Mouse (Mus musculus) forebrain, embryonic 11.5 days (tissue): Measurements from ENCODE around the gene Map4k2. TPM values are rescaled to one million over a fixed set of nuclear protein-coding genes. Genes with fewer than 3 reads are reported as not detected.
A peak's percentile ranks its signal among the peaks of the same experiment; 100 is the strongest.

Experiments used
- ATAC-seq: fragments of 200-750 bp; cut with Nextera tagmentation; replicated peaks from 2 replicates; pipeline ENCODE4 v1.8.0; 2017; ENCODE audit warnings: moderate TSS enrichment; ENCODE audit not compliant: low FRiP score
- DNase-seq: peaks from one replicate; pipeline ENCODE4 v3.0.0-alpha.2; 2017; ENCODE audit warnings: low spot score
- H3K27ac ChIP-seq: fragments of 300-500 bp; sonication (generic); 2 replicates; pipeline ENCODE4 v1.5.1; 2014; ENCODE audit warnings: low read depth, low read length
- H3K27me3 ChIP-seq: fragments of 300-500 bp; sonication (generic); 2 replicates; pipeline ENCODE4 v1.6.1; 2014; ENCODE audit warnings: mild to moderate bottlenecking, low read length, mixed read lengths; ENCODE audit not compliant: control insufficient read depth, insufficient read depth
- H3K36me3 ChIP-seq: fragments of 300-500 bp; sonication (generic); 2 replicates; pipeline ENCODE4 v1.6.1; 2014; ENCODE audit warnings: mild to moderate bottlenecking, low read length, moderate library complexity, mixed read lengths; ENCODE audit not compliant: control insufficient read depth, insufficient read depth
- H3K4me1 ChIP-seq: fragments of 300-500 bp; sonication (generic); replicated peaks from 2 replicates; pipeline ENCODE4 v1.6.1; 2014; ENCODE audit warnings: low read length, mixed read lengths; ENCODE audit not compliant: control insufficient read depth, insufficient read depth
- H3K4me2 ChIP-seq: fragments of 300-500 bp; sonication (generic); 2 replicates; pipeline ENCODE4 v1.6.1; 2014; ENCODE audit warnings: low read depth, mild to moderate bottlenecking, low read length, moderate library complexity, mixed read lengths; ENCODE audit not compliant: severe bottlenecking
- H3K4me3 ChIP-seq: fragments of 300-500 bp; sonication (generic); 2 replicates; pipeline ENCODE4 v1.5.1; 2014; ENCODE audit warnings: low read depth, low read length
- H3K9ac ChIP-seq: fragments of 300-500 bp; sonication (generic); 2 replicates; pipeline ENCODE4 v1.6.1; 2014; ENCODE audit warnings: low read length
- H3K9me3 ChIP-seq: fragments of 300-500 bp; sonication (generic); 2 replicates; pipeline ENCODE4 v1.6.1; 2016; ENCODE audit warnings: low read length, mixed read lengths; ENCODE audit not compliant: control insufficient read depth
- WGBS: fragments of 180-500 bp; shearing (Covaris S2); extraction: QIAGEN DNeasy Blood & Tissue Kit; methylation state at CpG from one replicate; pipeline ENCODE4 v1.1.7; 2014; 5-methylcytosine and 5-hydroxymethylcytosine counted together
- polyA plus RNA-seq: library from polyadenylated mRNA; unstranded; fragments of >200 nt; fragmentation: Nextera tagmentation; extraction: Ambion mirVana; gene quantifications from 2 replicates; pipeline ENCODE4 v1.2.1, GENCODE M21; 2014

Gene Map4k2
- polyA plus RNA-seq, 1 experiment from 2014 or later: 13.7 TPM

- peaks cover 4% of the 10 kb centered on the region; the same call in 1 of the 2 replicates for H3K36me3 ChIP-seq
- H3K4me3 ChIP-seq: no peak overlapping the region
- no peaks in the 10 kb centered on the region for H3K9me3 ChIP-seq
- H3K4me2 ChIP-seq: no peak overlapping the region
- H3K4me1 ChIP-seq: peaks cover 13% of the 10 kb centered on the region
- H3K27ac ChIP-seq: no peak overlapping the region
- no peaks in the 10 kb centered on the region for H3K27me3 ChIP-seq
- H3K9ac ChIP-seq: no peak overlapping the region
- no peak for ATAC-seq
- 97% methylated on average over 6 of the region's 6 CpGs for WGBS
- no peak for DNase-seq
Measured at GRCm38 (mm10) chr19:6339191-6339590, 1.7 kb upstream of the Map4k2 start.

GRCm38 (mm10) chr19:6339890-6340504 is 938 bp upstream of the Map4k2 start:
- no peak overlapping the region for H3K4me3 ChIP-seq
- H3K36me3 ChIP-seq: peaks cover 4% of the 10 kb centered on the region; the same call in 1 of the 2 replicates
- no peak overlapping the region for H3K27ac ChIP-seq

GRCm38 (mm10) chr19:6341453-6342077 is 630 bp downstream of the Map4k2 start:
- DNase-seq (no peak), ATAC-seq (no peak)
- Histone ChIP-seq H3K27ac (no peak overlapping the region), H3K4me2 (peak overlapping the region; percentile 96), H3K4me1 (peaks cover 3% of the 10 kb centered on the region), H3K27me3 (no peaks in the 10 kb centered on the region), H3K36me3 (peaks cover 4% of the 10 kb centered on the region; the same call in 1 of the 2 replicates), H3K9me3 (no peaks in the 10 kb centered on the region), H3K4me3 (peak overlapping the region; percentile 56), H3K9ac (peak overlapping the region; percentile 64)
- WGBS: 11% methylated on average over 23 of the region's 23 CpGs

More at GRCm38 (mm10) chr19:6339890-6340504, 938 bp upstream of the Map4k2 start:
- H3K27me3 ChIP-seq: no peaks in the 10 kb centered on the region
- no peak overlapping the region for H3K9ac ChIP-seq
- peaks cover 10% of the 10 kb centered on the region for H3K4me1 ChIP-seq
- ATAC-seq (no peak), DNase-seq (no peak)
- WGBS: 66% methylated on average over 15 of the region's 15 CpGs
- H3K9me3 ChIP-seq: no peaks in the 10 kb centered on the region
- H3K4me2 ChIP-seq: no peak overlapping the region

GRCm38 (mm10) chr19:6342276-6342933 is 1.5 kb downstream of the Map4k2 start:
- Histone ChIP-seq H3K4me2 (no peak overlapping the region), H3K9ac (no peak overlapping the region), H3K4me1 (no peaks in the 10 kb centered on the region; the same call in 1 of the 2 replicates), H3K27ac (no peak overlapping the region), H3K4me3 (no peak overlapping the region), H3K9me3 (no peaks in the 10 kb centered on the region), H3K27me3 (no peaks in the 10 kb centered on the region), H3K36me3 (peaks cover 4% of the 10 kb centered on the region; the same call in 1 of the 2 replicates)
- 85% methylated on average over 5 of the region's 5 CpGs for WGBS
- no peak for ATAC-seq
- no peak for DNase-seq

GRCm38 (mm10) chr19:6343066-6343925 is 2.4 kb downstream of the Map4k2 start:
- H3K4me1 ChIP-seq: no peaks in the 10 kb centered on the region; the same call in 1 of the 2 replicates
- DNase-seq (no peak), ATAC-seq (no peak)
- H3K27me3 ChIP-seq: no peaks in the 10 kb centered on the region
- H3K36me3 ChIP-seq: peaks cover 4% of the 10 kb centered on the region; the same call in 1 of the 2 replicates
- no peak overlapping the region for H3K4me3 ChIP-seq
- H3K9ac ChIP-seq: no peak overlapping the region
- WGBS: 86% methylated on average over 19 of the region's 19 CpGs
- H3K9me3 ChIP-seq: no peaks in the 10 kb centered on the region
- H3K27ac ChIP-seq: no peak overlapping the region
- no peak overlapping the region for H3K4me2 ChIP-seq

- no peaks in the 10 kb centered on the region for H3K27me3 ChIP-seq
- H3K9me3 ChIP-seq: no peaks in the 10 kb centered on the region
- no peaks in the 10 kb centered on the region; the same call in 1 of the 2 replicates for H3K4me1 ChIP-seq
- no peaks in the 10 kb centered on the region; the same call in 1 of the 2 replicates for H3K36me3 ChIP-seq
- H3K9ac ChIP-seq: no peak overlapping the region
- no peak overlapping the region for H3K4me3 ChIP-seq
- WGBS: 92% methylated on average over 5 of the region's 5 CpGs
- H3K4me2 ChIP-seq: no peak overlapping the region
- no peak for DNase-seq
- ATAC-seq: no peak
- no peak overlapping the region for H3K27ac ChIP-seq
Measured at GRCm38 (mm10) chr19:6343996-6344395, 3.1 kb downstream of the Map4k2 start.

- Histone ChIP-seq H3K4me1 (no peaks in the 10 kb centered on the region; the same call in 1 of the 2 replicates), H3K9ac (no peak overlapping the region), H3K4me2 (no peak overlapping the region), H3K36me3 (no peaks in the 10 kb centered on the region), H3K27ac (no peak overlapping the region), H3K27me3 (no peaks in the 10 kb centered on the region), H3K9me3 (no peaks in the 10 kb centered on the region), H3K4me3 (no peak overlapping the region)
- ATAC-seq (no peak), DNase-seq (no peak)
- 96% methylated on average over 5 of the region's 5 CpGs for WGBS
Measured at GRCm38 (mm10) chr19:6346023-6346422, 5.1 kb downstream of the Map4k2 start.

- no peak overlapping the region for H3K4me3 ChIP-seq
- no peaks in the 10 kb centered on the region for H3K27me3 ChIP-seq
- 89% methylated on average over 10 of the region's 10 CpGs for WGBS
- H3K27ac ChIP-seq: no peak overlapping the region
- no peak overlapping the region for H3K9ac ChIP-seq
- no peaks in the 10 kb centered on the region for H3K36me3 ChIP-seq
- no peaks in the 10 kb centered on the region for H3K4me1 ChIP-seq
- DNase-seq: no peak
- no peak for ATAC-seq
- H3K9me3 ChIP-seq: no peaks in the 10 kb centered on the region
- H3K4me2 ChIP-seq: no peak overlapping the region
Measured at GRCm38 (mm10) chr19:6346661-6347060, 5.7 kb downstream of the Map4k2 start.
